Mouse (Mus musculus) spleen, postnatal 4 days (tissue): ENCODE results near the gene Zyg11b.
A peak's percentile ranks its signal among the peaks of the same experiment; 100 is the strongest.

Experiments used
- DNase-seq, 2 experiments: peaks; one replicate each; pipeline ENCODE4 v3.0.0; 2022; ENCODE audit warnings: low spot score in 2 of 2

The Zyg11b gene

DNA sequence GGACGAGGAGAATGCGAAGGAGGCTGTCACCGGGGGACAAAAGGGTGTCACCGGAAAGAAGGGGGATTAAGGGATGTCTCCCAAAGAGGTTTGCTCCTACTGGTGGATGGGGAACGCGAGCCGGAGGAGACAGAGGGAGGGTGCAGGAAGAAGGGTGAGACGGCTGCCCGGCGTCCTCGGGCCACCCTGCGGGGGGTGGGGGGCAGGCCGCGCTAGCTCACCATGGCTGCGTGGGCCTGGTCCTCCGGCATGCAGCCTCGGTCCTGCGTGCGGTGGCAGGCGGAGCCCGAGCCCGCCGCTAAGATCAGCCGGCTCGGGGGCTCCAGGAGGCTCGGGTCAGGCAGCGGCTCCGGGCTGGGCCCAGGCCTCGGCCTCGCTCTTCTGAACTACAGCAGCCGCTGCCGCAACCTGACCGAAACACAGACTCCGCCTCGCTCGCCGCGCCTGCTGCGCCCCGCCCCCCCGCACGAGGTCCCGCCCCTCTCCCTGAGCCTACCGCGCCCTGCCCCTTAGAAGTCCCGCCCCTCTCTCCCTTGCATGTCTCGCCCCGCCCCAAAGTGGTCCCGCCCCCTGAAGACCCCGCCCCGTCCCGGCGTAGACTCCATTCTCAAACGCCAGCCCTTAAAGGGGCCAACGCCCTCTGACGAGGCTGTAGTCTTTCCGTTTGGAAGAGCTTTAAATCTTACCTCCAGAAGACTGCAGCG lies at the start of gene Zyg11b:
Gene Zyg11b, minus strand, starts transcription at position 427 of the 704 bp plus-strand sequence.
- DNase-seq = peak; percentile 87 to 95

- no peak for DNase-seq
Measured at GRCm38 (mm10) chr4:108349836-108350547, 49.1 kb upstream of the Zyg11b start.

DNA sequence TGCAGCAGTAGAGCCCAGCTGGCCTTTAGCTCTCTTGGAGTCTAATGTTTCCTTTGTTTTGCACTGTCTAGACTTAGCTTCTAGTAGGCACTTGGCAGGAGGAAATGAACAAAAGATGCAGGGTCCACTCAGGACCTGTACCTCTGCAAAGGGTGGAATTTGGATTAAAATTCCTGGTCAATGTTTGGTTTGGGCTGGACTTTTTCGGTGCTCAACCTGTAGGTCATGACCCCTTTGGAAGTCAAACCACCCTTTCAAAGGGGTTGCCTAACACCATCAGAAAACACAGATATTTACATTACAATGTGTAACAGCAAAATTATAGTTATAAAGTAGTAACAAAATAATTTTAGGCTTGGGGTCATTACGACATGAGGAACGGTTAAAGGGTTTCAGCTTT lies 48.2 kb upstream of the Zyg11b start:
- DNase-seq = no peak

GRCm38 (mm10) chr4:108348256-108348875 lies 47.5 kb upstream of the Zyg11b start:
- DNase-seq = no peak

GRCm38 (mm10) chr4:108347111-108347510 lies 46.2 kb upstream of the Zyg11b start:
- DNase-seq = no peak

GRCm38 (mm10) chr4:108345826-108346225 lies 44.9 kb upstream of the Zyg11b start:
- no peak for DNase-seq

DNA sequence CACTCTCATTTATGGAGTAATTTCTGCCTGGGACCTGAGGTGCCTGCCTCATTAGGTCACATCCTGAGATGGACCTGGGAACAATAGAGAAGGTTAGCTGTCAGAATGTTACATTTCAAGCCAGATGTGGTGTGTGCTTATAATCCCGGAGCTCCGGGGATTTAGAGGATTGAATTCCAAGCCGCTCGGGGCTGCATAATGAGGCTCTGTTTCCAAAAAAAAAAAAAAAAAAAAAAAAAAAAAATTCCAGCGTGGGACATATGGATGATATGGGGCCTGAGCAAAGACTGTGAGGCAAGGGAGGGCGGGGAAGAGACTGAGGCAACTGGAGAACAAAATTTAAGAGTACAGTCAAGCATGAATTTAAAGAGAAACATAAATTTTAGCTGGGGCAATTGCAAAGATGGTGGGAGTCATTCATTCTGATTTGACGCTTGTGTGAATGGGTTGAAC lies 43.8 kb upstream of the Zyg11b start:
- DNase-seq = no peak

GRCm38 (mm10) chr4:108339277-108339690 lies 38.4 kb upstream of the Zyg11b start:
- DNase-seq = peak; percentile 29 to 71

GRCm38 (mm10) chr4:108338811-108339210 lies 37.9 kb upstream of the Zyg11b start:
- no peak for DNase-seq

- DNase-seq = no peak
Measured at GRCm38 (mm10) chr4:108338321-108338733, 37.4 kb upstream of the Zyg11b start.

- DNase-seq = no peak
Measured at GRCm38 (mm10) chr4:108337817-108338216, 36.9 kb upstream of the Zyg11b start.

DNA sequence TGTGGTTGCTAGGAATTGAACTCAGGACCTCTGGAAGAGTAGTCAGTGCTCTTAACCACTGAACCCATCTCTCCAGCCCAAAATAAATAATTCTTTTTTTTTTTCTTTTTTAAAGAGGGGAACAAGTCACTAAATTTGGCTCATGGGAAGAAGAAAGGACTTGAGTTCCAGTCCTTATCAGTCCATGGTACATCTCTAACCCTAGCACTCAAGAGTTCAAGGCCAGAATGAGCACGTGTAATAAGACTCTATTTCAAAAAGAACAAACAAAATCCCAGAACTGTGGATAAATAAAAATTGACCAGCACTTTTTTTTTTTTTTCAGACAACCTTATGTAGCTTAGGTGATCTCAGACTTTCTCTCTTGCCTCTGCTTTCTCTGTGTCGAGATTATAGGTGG lies 35.9 kb upstream of the Zyg11b start:
- DNase-seq = no peak

DNA sequence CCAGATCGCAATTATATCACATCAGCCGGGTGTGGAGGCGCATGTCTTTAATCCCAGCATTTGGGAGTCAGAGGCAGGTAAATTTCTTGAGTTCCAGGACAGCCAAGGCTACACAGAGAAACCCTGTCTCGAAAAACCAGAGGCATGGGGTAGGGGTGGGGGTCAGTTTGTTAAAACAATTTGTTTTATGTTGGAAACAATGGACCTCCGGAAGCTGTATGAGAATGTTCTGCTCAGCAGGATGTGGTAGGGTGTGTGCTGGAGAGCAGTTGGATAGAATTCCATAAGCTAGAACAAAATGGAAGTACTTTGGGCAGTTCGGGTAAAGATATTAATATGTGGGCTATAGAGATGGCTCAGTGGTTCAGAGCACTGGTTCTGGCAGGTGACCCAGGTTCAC lies 34.5 kb upstream of the Zyg11b start:
- no peak for DNase-seq

- no peak for DNase-seq
Measured at GRCm38 (mm10) chr4:108332041-108332440, 31.1 kb upstream of the Zyg11b start.

- no peak for DNase-seq
Measured at GRCm38 (mm10) chr4:108329840-108330239, 28.9 kb upstream of the Zyg11b start.

DNA sequence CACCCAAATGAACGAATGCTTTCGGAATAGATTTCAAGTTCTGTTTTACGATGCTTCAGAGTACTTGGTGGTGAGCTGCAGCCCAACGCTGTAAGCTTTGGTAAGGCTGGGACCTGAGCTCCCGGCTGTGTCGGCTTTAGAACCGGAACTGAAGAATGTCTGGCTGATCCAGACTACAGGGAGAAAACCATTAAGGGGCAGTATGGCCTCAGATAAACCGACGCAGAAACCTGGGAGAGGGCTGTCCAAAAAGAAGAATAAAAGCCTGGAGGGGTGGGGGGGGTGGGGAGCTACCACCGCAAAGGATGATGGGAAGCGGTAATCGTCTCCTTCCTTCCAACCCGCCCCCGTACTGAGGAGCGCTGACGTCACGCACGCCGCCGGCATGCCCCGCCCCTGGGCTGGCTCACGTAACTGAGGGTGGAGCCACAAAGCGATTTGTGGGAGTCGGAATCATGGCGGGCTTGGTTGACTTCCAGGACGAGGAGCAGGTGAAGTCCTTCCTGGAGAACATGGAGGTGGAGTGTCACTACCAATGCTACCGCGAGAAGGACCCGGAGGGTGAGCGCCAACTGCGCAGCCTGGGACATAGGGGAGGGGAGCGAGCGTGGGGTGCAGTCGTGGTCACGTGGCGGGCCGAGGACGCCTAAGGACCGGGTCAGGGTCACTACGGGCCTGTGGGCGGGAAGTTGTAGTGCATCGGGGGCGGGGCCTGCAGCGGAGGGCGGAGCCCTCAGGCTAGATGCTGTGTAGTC lies 27.0 kb upstream of the Zyg11b start, which contains the start of gene Coa7:
Gene Coa7, plus strand, starts transcription at position 411 of the 755 bp plus-strand sequence.
- DNase-seq = peak; percentile 96 to 98

GRCm38 (mm10) chr4:108327071-108327579 lies 26.2 kb upstream of the Zyg11b start:
- no peak for DNase-seq

- no peak for DNase-seq
Measured at GRCm38 (mm10) chr4:108323588-108323987, 22.7 kb upstream of the Zyg11b start.

DNA sequence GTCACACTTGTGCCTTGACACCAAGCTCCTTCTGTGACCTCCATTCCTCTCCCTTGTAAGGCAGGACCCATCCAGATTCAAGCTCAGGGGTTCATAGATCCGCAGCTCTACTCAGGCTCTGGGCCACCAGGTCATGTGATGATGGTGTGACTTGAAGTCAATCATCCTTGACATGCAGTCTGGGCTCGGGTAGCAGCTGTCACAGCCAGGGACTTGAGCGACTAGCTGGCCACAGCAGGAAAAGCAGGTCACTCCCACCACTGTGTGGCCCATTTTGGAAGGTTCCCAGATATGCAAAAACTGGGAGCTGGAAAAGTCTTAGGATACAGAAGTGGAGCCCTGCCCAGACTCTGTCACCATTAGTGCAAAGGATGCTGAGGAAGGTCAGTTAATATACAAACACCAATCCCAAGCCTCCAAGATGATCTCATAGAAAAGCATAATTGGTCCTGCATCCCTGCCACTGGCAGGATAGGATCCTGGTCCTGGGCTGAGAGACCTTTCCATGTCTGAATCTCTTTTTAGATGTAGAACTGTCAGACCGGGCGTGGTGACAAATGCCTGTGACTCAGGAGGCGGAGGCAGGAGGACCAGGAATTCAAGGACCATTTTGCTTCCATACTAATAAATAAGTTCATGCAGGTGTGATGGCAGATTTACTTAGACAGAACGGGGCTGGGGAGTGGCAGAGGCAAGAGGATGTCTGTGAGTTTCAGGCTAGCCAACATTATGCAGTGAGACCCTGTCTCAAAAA lies 19.9 kb upstream of the Zyg11b start:
- DNase-seq = no peak

- DNase-seq = peak; percentile 26 to 72
Measured at GRCm38 (mm10) chr4:108319747-108320146, 18.9 kb upstream of the Zyg11b start.
